Comparison of ENCODE assay signal across 8 mouse cellular contexts in the genomic region with DNA sequence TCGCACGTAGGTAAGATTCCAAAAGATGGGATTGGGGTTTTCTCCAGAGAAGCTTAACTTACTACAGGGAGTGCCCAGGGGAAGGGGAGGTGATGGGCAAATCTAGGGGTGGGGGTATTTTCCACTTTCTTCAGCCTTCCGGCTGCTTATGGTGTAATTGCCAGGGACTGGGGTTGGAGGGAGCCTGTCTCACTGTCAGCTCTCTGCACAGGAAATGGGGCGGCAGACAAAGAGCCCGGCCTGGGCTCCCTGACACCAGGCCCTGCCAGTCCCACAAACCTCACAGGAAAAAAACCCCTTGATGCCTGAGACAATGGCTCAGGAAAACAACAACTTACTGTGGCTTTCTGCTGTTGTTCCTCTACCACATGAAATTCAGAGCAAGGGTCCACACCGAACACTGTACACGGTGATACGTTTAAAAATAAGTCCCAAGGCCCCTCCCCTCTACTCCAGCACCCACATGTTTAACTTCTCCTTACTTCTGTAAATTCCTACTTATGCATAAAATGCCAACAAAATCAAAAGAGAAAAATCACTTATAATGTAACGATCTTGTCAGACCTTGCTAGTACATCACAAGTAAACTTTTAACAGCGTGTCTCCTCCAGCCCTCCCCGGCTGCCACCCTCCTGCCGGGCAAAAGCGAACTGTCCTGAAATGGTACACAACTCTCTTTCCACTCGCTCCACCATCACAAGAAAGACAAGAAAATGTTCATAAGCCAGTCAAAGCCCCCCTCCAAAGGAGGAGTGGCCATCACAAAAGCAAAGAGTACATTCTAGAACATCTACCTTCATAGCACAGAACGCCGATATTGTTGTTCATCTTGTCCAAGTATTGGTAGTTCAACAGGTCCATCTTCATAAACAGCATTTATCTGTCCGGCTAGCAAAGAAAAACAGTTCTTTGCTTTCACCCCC. TPM values are rescaled to one million over a fixed set of nuclear protein-coding genes. Genes with fewer than 3 reads are reported as not detected.
DNase-seq lines count a peak whose midpoint lies in the region; ATAC-seq and TF ChIP-seq lines count a peak whose summit lies in the region.

No protein-coding gene starts in this region.

- no peak for DNase-seq in layer of hippocampus, adult 2 months (ENCODE audit: low spot score in 2 of 2)
- no peak for DNase-seq in layer of hippocampus, postnatal 36 days
- peak; percentile 60 for DNase-seq in limb, embryonic 14.5 days (ENCODE audit: low spot score)
- peak; percentile 81 for DNase-seq in thymus, postnatal 25 days
- no peak for DNase-seq in frontal cortex, postnatal 10 days (ENCODE audit: low spot score in 2 of 2)

- 0 out of 2 replicates have a peak, but pooled peaks have one; percentile 15 for TF ChIP-seq CTCF in layer of hippocampus, adult 2 months (conservative IDR thresholded peaks at IDR 0.05)

- peaks cover 49% of the 10 kb centered on the region for H3K4me1 ChIP-seq in erythroblast, embryonic 14.5 days (ENCODE audit: control insufficient read depth)
- H3K4me1 ChIP-seq in limb, embryonic 14.5 days (ENCODE audit: control insufficient read depth, insufficient read depth, low read length): peaks cover 38% of the 10 kb centered on the region
- H3K4me1 ChIP-seq in midbrain, embryonic 13.5 days (replicated peaks): peaks cover 55% of the 10 kb centered on the region

- H3K27me3 ChIP-seq in erythroblast, embryonic 14.5 days (ENCODE audit: control insufficient read depth): no peaks in the 10 kb centered on the region
- H3K27me3 ChIP-seq in limb, embryonic 14.5 days (ENCODE audit: control insufficient read depth, insufficient read depth, low read length): no peaks in the 10 kb centered on the region
- H3K27me3 ChIP-seq in midbrain, embryonic 13.5 days: no peaks in the 10 kb centered on the region

- 1% methylated on average over 17 of the region's 17 CpGs for WGBS in limb, embryonic 14.5 days
- WGBS in midbrain, embryonic 13.5 days: 4% methylated on average over 17 of the region's 17 CpGs

- peak overlapping the region; percentile 76 for H3K4me3 ChIP-seq in layer of hippocampus, adult 2 months
- H3K4me3 ChIP-seq in erythroblast, embryonic 14.5 days (replicated peaks): peak overlapping the region; percentile 63
- H3K4me3 ChIP-seq in limb, embryonic 14.5 days (replicated peaks; ENCODE audit: low read length): peak overlapping the region; percentile 56
- peak overlapping the region; percentile 66 for H3K4me3 ChIP-seq in midbrain, embryonic 13.5 days (replicated peaks)

- peak overlapping the region; percentile 88 for H3K27ac ChIP-seq in layer of hippocampus, adult 2 months
- peak overlapping the region; percentile 85 for H3K27ac ChIP-seq in limb, embryonic 14.5 days (replicated peaks; ENCODE audit: low read depth, low read length)
- peak overlapping the region; percentile 66 for H3K27ac ChIP-seq in midbrain, embryonic 13.5 days

- peak overlapping the region; percentile 81 for H3K9ac ChIP-seq in limb, embryonic 14.5 days (ENCODE audit: low read depth, low read length, severe bottlenecking)
- peak overlapping the region; percentile 80 for H3K9ac ChIP-seq in midbrain, embryonic 13.5 days (replicated peaks)

- TF ChIP-seq POLR2A in limb, embryonic 14.5 days (IDR thresholded peaks at IDR 0.05; ENCODE audit: borderline replicate concordance, extremely low read depth, insufficient read depth, insufficient read length): no peak

- peaks cover 3% of the 10 kb centered on the region for H3K36me3 ChIP-seq in erythroblast, embryonic 14.5 days (ENCODE audit: control insufficient read depth)
- peaks cover 4% of the 10 kb centered on the region for H3K36me3 ChIP-seq in limb, embryonic 14.5 days (ENCODE audit: control insufficient read depth, insufficient read depth, low read length)
- no peaks in the 10 kb centered on the region for H3K36me3 ChIP-seq in midbrain, embryonic 13.5 days

- H3K4me2 ChIP-seq in limb, embryonic 14.5 days (replicated peaks; ENCODE audit: low read depth, low read length, severe bottlenecking): peak overlapping the region; percentile 88
- peak overlapping the region; percentile 77 for H3K4me2 ChIP-seq in midbrain, embryonic 13.5 days (replicated peaks)

- peak; percentile 15 to 41; a peak in 1 of 4 replicates for ATAC-seq in hematopoietic stem cell, adult 5-6 weeks (replicated peaks in 1 of 2; ENCODE audit: insufficient read depth in 1 of 2, low FRiP score in 2 of 2, low TSS enrichment in 1 of 2, low read depth in 1 of 2, poor library complexity in 2 of 2, severe bottlenecking in 2 of 2)
- no peak for ATAC-seq in limb, embryonic 14.5 days (ENCODE audit: low FRiP score, low read depth)
- peak; percentile 43; the same call in 1 of the 2 replicates for ATAC-seq in midbrain, embryonic 13.5 days

- no peaks in the 10 kb centered on the region for H3K9me3 ChIP-seq in erythroblast, embryonic 14.5 days (ENCODE audit: control insufficient read depth, low read length)
- H3K9me3 ChIP-seq in limb, embryonic 14.5 days (ENCODE audit: control insufficient read depth, low read length): no peaks in the 10 kb centered on the region
- no peaks in the 10 kb centered on the region for H3K9me3 ChIP-seq in midbrain, embryonic 13.5 days

RNA-seq across cellular contexts. Expression of gene Vgll4, which starts 49.0 kb away (rescaled TPM):
- total RNA-seq in layer of hippocampus, adult 2 months (2021): 10 to 100 TPM; 44.2 to 44.8 TPM
- 10 to 100 TPM; 43.2 to 48.8 TPM for total RNA-seq in layer of hippocampus, postnatal 36 days (2021)
- polyA plus RNA-seq in erythroblast, embryonic 14.5 days (2012): 0.35 and 0.53 TPM in 2 replicates
- 74.5 and 80.5 TPM in 2 replicates for total RNA-seq in hematopoietic stem cell, adult 5-6 weeks (2017)
- 70.1 and 91.7 TPM in 2 replicates for polyA plus RNA-seq in limb, embryonic 14.5 days (2012; rRNA removed)
- polyA plus RNA-seq in limb, embryonic 14.5 days (2014; fragmentation: Nextera tagmentation; extraction: Ambion mirVana): 103 and 113 TPM in 2 replicates
- polyA plus RNA-seq in midbrain, embryonic 13.5 days (2015; fragmentation: Nextera tagmentation; extraction: Ambion mirVana): 62.4 and 66.2 TPM in 2 replicates

Comparison
In these comparisons a context has a peak if more than half of its experiments do, and no peak if none do; other contexts are left out.
1. DNase-seq: peak in limb, embryonic 14.5 days (single experiment) and thymus, postnatal 25 days (single experiment); none in layer of hippocampus, adult 2 months (0 of 2), layer of hippocampus, postnatal 36 days (0 of 2) and frontal cortex, postnatal 10 days (0 of 2).
2. Peak in every context shown above with its lines, with median percentiles within 50 percentile points of each other: H3K27ac ChIP-seq and H3K4me3 ChIP-seq.